Mouse (Mus musculus) limb, embryonic 12.5 days (tissue): ENCODE measurements around the gene Elmo2. TPM values are rescaled to one million over a fixed set of nuclear protein-coding genes. Genes with fewer than 3 reads are reported as not detected.

Experiments
- ATAC-seq: fragments of 200-750 bp; cut with Nextera tagmentation; 2 replicates; pipeline ENCODE4 v1.8.0; 2017; ENCODE audit warnings: low read depth, moderate TSS enrichment; ENCODE audit not compliant: insufficient number of reproducible peaks, insufficient read depth, low FRiP score, low TSS enrichment
- H3K27ac ChIP-seq: fragments of 300-500 bp; sonication (generic); 2 replicates; pipeline ENCODE4 v1.5.1; 2016; ENCODE audit warnings: mild to moderate bottlenecking, moderate library complexity
- H3K27me3 ChIP-seq: fragments of 300-500 bp; sonication (generic); 2 replicates; pipeline ENCODE4 v1.6.1; 2016; ENCODE audit warnings: mild to moderate bottlenecking, moderate library complexity
- H3K36me3 ChIP-seq: fragments of 300-500 bp; sonication (generic); 2 replicates; pipeline ENCODE4 v1.6.1; 2016; ENCODE audit warnings: mild to moderate bottlenecking, moderate library complexity
- H3K4me1 ChIP-seq: fragments of 300-500 bp; sonication (generic); replicated peaks from 2 replicates; pipeline ENCODE4 v1.6.1; 2016
- H3K4me2 ChIP-seq: fragments of 300-500 bp; sonication (generic); 2 replicates; pipeline ENCODE4 v1.6.1; 2016; ENCODE audit warnings: mild to moderate bottlenecking, moderate library complexity
- H3K4me3 ChIP-seq: fragments of 300-500 bp; sonication (generic); replicated peaks from 2 replicates; pipeline ENCODE4 v1.5.1; 2016; ENCODE audit warnings: mild to moderate bottlenecking
- H3K9ac ChIP-seq: fragments of 300-500 bp; sonication (generic); replicated peaks from 2 replicates; pipeline ENCODE4 v1.6.1; 2016; ENCODE audit warnings: mild to moderate bottlenecking, moderate library complexity
- H3K9me3 ChIP-seq: fragments of 300-500 bp; sonication (generic); 2 replicates; pipeline ENCODE4 v1.6.1; 2016; ENCODE audit warnings: mild to moderate bottlenecking, moderate library complexity
- WGBS: fragments of 180-500 bp; shearing (Covaris S2); methylation state at CpG from one replicate; pipeline ENCODE4 v1.1.7; 2016; 5-methylcytosine and 5-hydroxymethylcytosine counted together
- polyA plus RNA-seq: library from polyadenylated mRNA; unstranded; fragments of >200 nt; fragmentation: Nextera tagmentation; extraction: Ambion mirVana; gene quantifications from 2 replicates; pipeline ENCODE4 v1.2.1, GENCODE M21; 2016

The Elmo2 gene
- 83.2 and 88.4 TPM in 2 replicates for polyA plus RNA-seq

DNA sequence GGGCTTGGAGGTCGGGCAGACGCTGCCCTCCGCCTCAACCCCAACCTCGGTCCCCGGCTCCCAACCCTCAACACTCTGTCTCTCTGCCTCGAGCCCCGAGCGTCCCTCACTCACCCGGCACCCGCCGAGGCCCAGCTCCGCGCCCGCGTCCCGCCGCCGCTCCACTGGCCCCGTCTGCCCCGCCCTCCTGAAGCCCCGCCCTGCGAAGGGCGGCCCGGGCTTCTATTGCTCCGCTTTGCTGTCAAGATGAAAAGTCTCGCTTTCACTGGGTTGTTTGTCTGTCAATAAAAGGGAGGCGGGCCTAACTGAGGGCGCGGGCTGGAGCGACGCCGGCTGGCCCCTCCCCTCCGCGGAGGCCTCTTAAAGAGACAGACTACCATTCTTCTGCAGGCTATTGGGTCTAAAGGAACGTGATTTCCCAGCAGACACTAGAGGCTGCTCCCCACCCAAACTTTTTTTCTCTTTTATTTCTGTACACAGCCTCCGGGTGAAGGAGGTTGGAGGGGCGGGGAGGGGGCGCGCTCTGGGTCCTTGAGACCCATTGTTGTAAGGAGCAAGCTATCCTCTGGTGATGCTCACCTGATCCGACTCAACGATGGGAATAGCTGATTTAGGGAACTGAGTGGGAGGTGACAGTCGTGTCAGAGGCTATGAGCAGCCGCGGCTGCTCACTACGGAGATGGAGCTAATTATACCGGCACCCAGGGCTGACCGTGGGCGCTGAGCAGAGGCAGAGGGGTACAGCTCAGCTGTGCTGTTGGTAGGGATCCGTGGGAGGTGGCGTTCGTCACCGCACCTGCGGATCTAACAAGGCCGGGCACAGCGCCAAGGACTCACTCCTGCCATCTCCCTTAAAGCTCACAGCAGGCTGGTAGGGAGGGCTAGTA lies at the start of gene Elmo2:
Elmo2 (minus strand) TSS at position 176 of the 887 bp plus-strand sequence.
- H3K27ac ChIP-seq = peak within 1 kb of the TSS; percentile 69
- peaks cover 38% of the 10 kb centered on the region for H3K4me1 ChIP-seq
- H3K27me3 ChIP-seq = 0 out of 2 replicates have a peak, but pooled peaks cover 9% of the 10 kb centered on the region
- peak; percentile 98 for ATAC-seq
- H3K4me2 ChIP-seq = peak within 1 kb of the TSS; percentile 94
- H3K36me3 ChIP-seq = peaks cover 5% of the 10 kb centered on the region; the same call in 1 of the 2 replicates
- under 1% methylated on average over 53 of the region's 55 CpGs for WGBS
- H3K4me3 ChIP-seq = peak within 1 kb of the TSS; percentile 89
- H3K9me3 ChIP-seq = no peaks in the 10 kb centered on the region
- H3K9ac ChIP-seq = peak within 1 kb of the TSS; percentile 90

DNA sequence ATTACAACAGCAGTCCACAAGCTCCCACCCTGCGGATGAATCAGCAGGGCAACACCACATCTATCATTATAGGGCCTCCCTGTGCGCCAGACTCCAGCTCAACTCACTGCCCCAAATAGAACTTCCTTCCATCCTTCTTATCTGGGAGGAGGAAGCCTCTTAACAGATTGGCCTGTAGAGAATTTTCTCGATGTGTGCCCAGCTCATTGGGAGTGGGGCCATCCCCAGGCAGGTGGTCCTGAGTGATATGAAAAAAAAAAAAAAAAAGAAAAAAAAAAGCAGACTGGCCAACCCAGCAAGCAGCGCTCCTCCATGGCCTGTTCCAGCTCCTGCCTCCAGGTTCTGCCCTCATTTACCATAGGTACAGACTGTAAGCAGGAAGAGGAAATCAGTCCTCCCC lies 49.7 kb upstream of the Elmo2 start:
- no peak overlapping the region for H3K4me2 ChIP-seq
- H3K27me3 ChIP-seq = 0 out of 2 replicates have a peak, but pooled peaks cover 3% of the 10 kb centered on the region
- H3K27ac ChIP-seq = no peak overlapping the region
- 91% methylated on average over 4 of the region's 4 CpGs for WGBS
- no peak overlapping the region for H3K9ac ChIP-seq
- H3K36me3 ChIP-seq = peaks cover 67% of the 10 kb centered on the region
- H3K4me1 ChIP-seq = no peaks in the 10 kb centered on the region
- ATAC-seq = no peak
- peaks cover 13% of the 10 kb centered on the region for H3K9me3 ChIP-seq
- H3K4me3 ChIP-seq = no peak overlapping the region

DNA sequence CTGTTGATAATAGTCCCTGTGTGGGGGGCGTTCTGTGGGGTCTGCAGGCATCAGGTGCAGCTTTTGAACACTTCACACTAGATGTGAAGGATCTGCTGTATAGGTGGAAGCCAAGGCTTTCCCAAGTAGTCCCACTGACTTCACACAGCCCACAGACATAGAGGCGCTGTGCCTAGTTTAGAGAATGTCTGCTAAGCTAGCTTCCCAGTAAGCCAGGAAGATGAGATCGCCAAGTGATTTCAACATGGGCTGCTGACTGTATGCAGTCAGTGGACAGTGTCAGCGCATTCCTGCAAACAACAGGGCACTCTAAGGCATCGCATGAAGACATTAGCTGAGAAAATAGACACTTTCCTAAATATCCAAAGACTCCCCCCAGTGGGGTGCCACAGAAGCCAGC lies 49.2 kb upstream of the Elmo2 start:
- 86% methylated on average over 5 of the region's 5 CpGs for WGBS
- H3K36me3 ChIP-seq = peaks cover 61% of the 10 kb centered on the region
- no peaks in the 10 kb centered on the region for H3K4me1 ChIP-seq
- H3K9me3 ChIP-seq = peaks cover 7% of the 10 kb centered on the region
- H3K9ac ChIP-seq = no peak overlapping the region
- 0 out of 2 replicates have a peak, but pooled peaks cover 3% of the 10 kb centered on the region for H3K27me3 ChIP-seq
- ATAC-seq = no peak
- H3K4me2 ChIP-seq = no peak overlapping the region
- H3K27ac ChIP-seq = no peak overlapping the region
- no peak overlapping the region for H3K4me3 ChIP-seq

DNA sequence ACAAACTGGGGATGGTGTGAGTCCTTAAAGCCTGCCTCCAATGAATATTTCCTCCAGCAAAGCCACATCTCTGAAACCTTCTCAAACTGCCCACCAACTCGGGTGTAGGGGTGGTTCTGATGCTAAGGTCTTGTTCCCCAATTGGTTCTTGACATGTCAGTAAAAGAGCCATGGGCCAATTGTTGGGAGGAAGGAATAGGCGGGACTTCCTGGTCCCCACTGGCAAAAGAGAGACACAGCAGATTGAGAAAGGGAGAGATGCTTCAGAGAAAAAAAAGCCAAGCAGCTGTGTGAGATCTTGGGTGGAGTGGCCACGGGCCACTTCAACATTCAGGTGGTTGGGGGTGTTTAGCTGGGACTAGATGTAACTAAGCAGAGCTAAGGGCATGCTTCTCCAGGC lies 44.8 kb upstream of the Elmo2 start:
- peaks cover 38% of the 10 kb centered on the region for H3K27me3 ChIP-seq
- ATAC-seq = no peak
- peaks cover 3% of the 10 kb centered on the region; the same call in 1 of the 2 replicates for H3K9me3 ChIP-seq
- H3K4me3 ChIP-seq = no peak overlapping the region
- peaks cover 19% of the 10 kb centered on the region for H3K36me3 ChIP-seq
- 26% methylated on average over 3 of the region's 3 CpGs for WGBS
- no peak overlapping the region for H3K9ac ChIP-seq
- H3K4me2 ChIP-seq = peak overlapping the region; percentile 20; the same call in 1 of the 2 replicates
- no peak overlapping the region for H3K27ac ChIP-seq
- peaks cover 17% of the 10 kb centered on the region for H3K4me1 ChIP-seq

DNA sequence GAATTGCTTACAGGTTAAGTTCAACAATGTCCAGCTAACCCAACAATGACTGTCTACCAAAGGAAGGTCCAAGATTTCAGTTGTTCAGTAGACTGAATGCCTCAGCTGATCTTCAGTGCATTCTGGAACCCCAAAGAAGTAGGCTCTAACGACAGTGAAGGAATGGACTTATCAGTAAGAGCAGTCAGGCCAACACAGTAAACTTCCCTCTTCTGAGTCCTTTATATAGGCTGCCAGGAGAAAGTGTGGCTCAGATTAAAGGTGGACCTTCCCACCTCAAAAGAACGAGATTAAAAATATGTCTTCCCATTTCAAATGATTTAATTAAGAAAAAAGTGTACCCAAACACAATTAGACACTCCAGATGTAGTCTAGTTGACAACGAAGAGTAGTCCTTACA lies 44.1 kb upstream of the Elmo2 start:
- Histone ChIP-seq H3K27ac (no peak overlapping the region), H3K36me3 (peaks cover 12% of the 10 kb centered on the region), H3K4me3 (no peak overlapping the region), H3K4me1 (peaks cover 17% of the 10 kb centered on the region), H3K4me2 (no peak overlapping the region), H3K27me3 (peaks cover 43% of the 10 kb centered on the region), H3K9me3 (peaks cover 3% of the 10 kb centered on the region; the same call in 1 of the 2 replicates), H3K9ac (no peak overlapping the region)
- no peak for ATAC-seq
- WGBS = 74% methylated on average over 3 of the region's 3 CpGs

DNA sequence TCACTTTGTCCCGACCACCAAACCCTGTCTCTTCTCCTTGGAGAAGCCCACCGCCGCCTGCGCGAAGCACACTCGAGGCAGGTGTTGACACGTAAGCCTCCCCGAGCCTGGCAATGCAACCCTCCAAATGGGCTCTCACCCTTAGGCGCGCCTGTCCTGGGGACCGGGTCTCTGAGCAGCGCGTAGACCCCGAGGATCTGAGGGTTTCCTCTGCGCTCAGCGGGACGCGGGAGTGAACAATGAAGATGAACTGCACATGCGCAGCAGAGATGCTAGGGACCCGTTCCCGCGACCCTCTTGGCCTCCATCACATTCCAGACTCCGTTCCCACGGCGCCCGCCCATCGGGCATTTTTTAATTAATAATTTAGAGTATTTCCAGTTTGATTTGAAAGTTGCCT lies 42.2 kb upstream of the Elmo2 start, which contains the start of gene Zfp663:
Zfp663 (minus strand) TSS at position 234 of the 400 bp plus-strand sequence.
- Histone ChIP-seq H3K4me2 (peak within 1 kb of the TSS; percentile 65), H3K27me3 (peaks cover 51% of the 10 kb centered on the region), H3K36me3 (no peaks in the 10 kb centered on the region), H3K27ac (no peak within 1 kb of the TSS), H3K9ac (peak within 1 kb of the TSS; percentile 50), H3K4me1 (peaks cover 17% of the 10 kb centered on the region), H3K4me3 (peak within 1 kb of the TSS; percentile 41), H3K9me3 (no peaks in the 10 kb centered on the region)
- WGBS = 1% methylated on average over 27 of the region's 27 CpGs
- ATAC-seq = no peak

DNA sequence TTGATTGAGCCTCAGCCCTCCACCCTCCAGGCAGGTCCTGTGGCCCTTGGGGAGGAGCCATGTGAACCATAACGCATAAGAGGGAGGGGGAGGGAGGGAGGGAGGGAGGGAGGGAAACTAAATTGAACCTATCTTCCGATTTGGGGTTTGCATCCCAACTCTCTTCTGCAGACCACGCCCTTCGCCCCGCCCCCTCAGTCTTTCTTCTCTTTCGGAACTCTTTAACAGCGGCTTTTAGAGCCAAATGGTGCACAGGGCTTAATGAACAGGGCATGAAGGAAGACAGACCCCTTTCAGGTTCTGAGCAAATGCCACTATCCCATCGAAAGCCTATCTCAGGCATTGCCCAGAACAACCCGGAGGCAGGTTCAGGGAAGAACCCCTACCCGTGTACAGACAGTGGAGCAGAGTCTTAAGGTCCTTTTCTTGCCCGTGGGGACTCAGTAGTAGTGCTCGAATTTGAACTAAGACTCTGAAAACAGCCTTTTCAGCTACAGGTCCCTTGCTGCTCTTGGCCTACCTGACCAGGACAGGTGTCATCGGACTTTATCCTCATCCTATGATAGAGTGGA lies 41.7 kb upstream of the Elmo2 start:
- Histone ChIP-seq H3K9me3 (no peaks in the 10 kb centered on the region), H3K27ac (no peak overlapping the region), H3K36me3 (no peaks in the 10 kb centered on the region), H3K27me3 (peaks cover 57% of the 10 kb centered on the region), H3K4me3 (peak overlapping the region; percentile 41), H3K4me1 (peaks cover 17% of the 10 kb centered on the region), H3K4me2 (peak overlapping the region; percentile 65), H3K9ac (peak overlapping the region; percentile 50)
- no peak for ATAC-seq
- 1% methylated on average over 12 of the region's 13 CpGs for WGBS

DNA sequence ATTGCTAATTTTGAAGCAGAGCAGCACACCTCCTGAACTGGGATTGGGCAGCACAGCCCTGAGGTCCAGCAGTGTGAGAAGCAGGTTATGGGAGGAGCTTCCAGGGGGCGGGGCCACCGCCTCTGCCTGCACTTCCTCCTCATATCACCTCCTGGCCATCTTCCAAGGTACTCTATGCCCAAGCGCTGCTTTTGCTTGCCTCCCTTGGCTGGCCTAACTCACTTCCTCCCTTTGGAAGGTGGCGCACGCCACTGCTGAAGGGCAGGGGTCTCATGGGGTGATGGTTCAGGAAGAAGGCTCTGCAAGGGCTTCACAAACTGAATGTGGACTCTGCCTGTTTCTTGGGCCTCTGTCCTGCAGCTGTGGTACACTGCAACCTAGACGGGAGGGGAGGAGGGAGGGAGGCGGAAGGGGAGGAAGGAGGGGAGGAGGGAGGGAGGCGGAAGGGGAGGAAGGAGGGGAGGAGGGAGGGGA lies 40.8 kb upstream of the Elmo2 start:
- Histone ChIP-seq H3K27ac (no peak overlapping the region), H3K27me3 (peaks cover 64% of the 10 kb centered on the region), H3K9ac (no peak overlapping the region), H3K4me1 (peaks cover 17% of the 10 kb centered on the region), H3K4me3 (no peak overlapping the region), H3K36me3 (no peaks in the 10 kb centered on the region), H3K4me2 (no peak overlapping the region), H3K9me3 (no peaks in the 10 kb centered on the region)
- 10% methylated on average over 5 of the region's 8 CpGs for WGBS
- ATAC-seq = no peak

DNA sequence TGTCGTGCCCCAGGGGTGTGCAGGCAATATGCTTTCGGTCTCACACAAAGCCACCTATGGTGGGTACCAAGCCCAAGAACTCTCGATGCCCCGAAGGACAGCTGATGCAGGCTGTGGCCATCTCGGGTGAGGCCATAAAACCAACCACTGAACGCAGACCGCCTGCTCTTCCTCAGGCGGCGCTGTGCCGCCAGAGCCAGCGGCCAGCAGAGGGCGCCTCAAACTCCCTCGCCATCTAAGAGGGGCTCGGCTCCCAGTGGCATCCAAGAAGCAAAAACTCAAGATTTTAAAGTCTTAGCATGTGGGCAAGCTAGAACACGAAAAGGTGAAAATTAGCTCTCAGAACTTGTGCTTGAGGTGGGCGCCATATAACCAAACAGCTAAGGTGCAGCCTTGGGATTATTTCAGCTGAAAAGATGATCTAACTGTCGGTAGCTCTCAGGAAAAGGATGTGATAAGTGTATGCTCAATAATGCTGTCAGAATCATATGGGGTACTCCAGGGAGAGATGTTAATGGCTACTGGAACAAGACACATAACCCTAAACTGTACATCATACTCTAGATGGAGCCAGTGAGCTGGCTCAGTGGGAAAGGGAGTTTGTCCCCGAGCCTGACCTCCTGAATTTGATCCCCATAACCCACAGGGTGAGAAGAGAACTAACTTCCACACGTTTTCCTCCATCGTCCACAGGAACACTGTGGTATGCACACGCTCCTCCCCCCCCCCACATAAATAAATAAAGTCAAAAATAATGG lies 38.2 kb upstream of the Elmo2 start:
- H3K4me3 ChIP-seq = peak overlapping the region; percentile 20; the same call in 1 of the 2 replicates
- H3K27ac ChIP-seq = no peak overlapping the region
- H3K4me2 ChIP-seq = peak overlapping the region; percentile 42
- H3K36me3 ChIP-seq = no peaks in the 10 kb centered on the region
- peaks cover 61% of the 10 kb centered on the region for H3K27me3 ChIP-seq
- ATAC-seq = peak; percentile 33; the same call in 1 of the 2 replicates
- no peaks in the 10 kb centered on the region for H3K9me3 ChIP-seq
- peaks cover 17% of the 10 kb centered on the region for H3K4me1 ChIP-seq
- H3K9ac ChIP-seq = no peak overlapping the region; the same call in 1 of the 2 replicates
- 13% methylated on average over 21 of the region's 21 CpGs for WGBS

DNA sequence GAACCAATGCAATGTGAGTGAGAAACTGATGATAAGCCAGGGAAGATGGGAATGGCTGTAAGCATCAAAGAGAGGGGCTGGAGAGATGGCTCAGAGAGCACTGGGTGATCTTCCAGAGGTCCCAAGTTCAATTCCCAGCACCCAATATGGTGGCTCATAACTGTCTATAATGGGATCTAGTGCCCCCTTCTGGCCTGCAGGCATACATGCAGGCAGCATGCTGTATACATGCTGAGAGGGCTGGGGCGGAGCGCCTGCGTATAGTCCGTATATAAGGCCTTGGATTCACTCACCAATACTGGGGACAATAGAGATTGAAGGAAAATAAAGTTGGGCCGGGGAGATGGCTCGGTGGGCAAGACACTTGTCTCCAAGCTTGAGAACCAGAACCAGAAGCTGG lies 37.0 kb upstream of the Elmo2 start:
- Histone ChIP-seq H3K4me1 (peaks cover 12% of the 10 kb centered on the region), H3K9ac (no peak overlapping the region), H3K9me3 (no peaks in the 10 kb centered on the region), H3K27ac (no peak overlapping the region), H3K36me3 (no peaks in the 10 kb centered on the region), H3K4me2 (no peak overlapping the region), H3K27me3 (peaks cover 51% of the 10 kb centered on the region), H3K4me3 (no peak overlapping the region)
- ATAC-seq = no peak
- WGBS = 86% methylated on average over 6 of the region's 6 CpGs
